In genomic region chr4:125703310-125703690, GRCm38 (mm10) we compare ENCODE assay signal across 8 mouse cellular contexts.
DNase-seq lines count a peak whose midpoint lies in the region; ATAC-seq and TF ChIP-seq lines count a peak whose summit lies in the region.

No protein-coding gene starts in this region.

- no peak for ATAC-seq in kidney, embryonic 15.5 days (replicated peaks; ENCODE audit: low FRiP score)
- ATAC-seq in forebrain, embryonic 12.5 days (ENCODE audit: low FRiP score) = peak; percentile 31; the same call in 1 of the 2 replicates
- ATAC-seq in hindbrain, embryonic 13.5 days (ENCODE audit: low FRiP score) = no peak
- ATAC-seq in limb, embryonic 14.5 days (ENCODE audit: low FRiP score, low read depth) = no peak

- no peak overlapping the region for H3K27ac ChIP-seq in kidney, embryonic 15.5 days
- no peak overlapping the region for H3K27ac ChIP-seq in forebrain, embryonic 12.5 days
- H3K27ac ChIP-seq in hindbrain, embryonic 13.5 days = peak overlapping the region; percentile 62
- H3K27ac ChIP-seq in limb, embryonic 14.5 days (replicated peaks; ENCODE audit: low read depth, low read length) = no peak overlapping the region
- H3K27ac ChIP-seq in small intestine, adult 2 months (ENCODE audit: insufficient read depth, low read depth, low read length) = no peak overlapping the region

- DNase-seq in kidney, adult 9 months = peak; percentile 14
- DNase-seq in adrenal gland, postnatal 10 days = peak; percentile 30
- DNase-seq in limb, embryonic 14.5 days (ENCODE audit: low spot score) = peak; percentile 35
- DNase-seq in right cerebral cortex, postnatal 14 days = no peak

- WGBS in kidney, embryonic 15.5 days = 36% methylated on average over 4 of the region's 4 CpGs
- 45% methylated on average over 4 of the region's 4 CpGs for WGBS in forebrain, embryonic 12.5 days
- WGBS in hindbrain, embryonic 13.5 days = 39% methylated on average over 4 of the region's 4 CpGs
- 36% methylated on average over 4 of the region's 4 CpGs for WGBS in limb, embryonic 14.5 days
- 25% methylated on average over 4 of the region's 4 CpGs for WGBS in small intestine, adult 2 months

- no peaks in the 10 kb centered on the region for H3K9me3 ChIP-seq in kidney, embryonic 15.5 days (replicated peaks)
- H3K9me3 ChIP-seq in forebrain, embryonic 12.5 days = no peaks in the 10 kb centered on the region
- no peaks in the 10 kb centered on the region for H3K9me3 ChIP-seq in hindbrain, embryonic 13.5 days
- no peaks in the 10 kb centered on the region for H3K9me3 ChIP-seq in limb, embryonic 14.5 days (ENCODE audit: control insufficient read depth, low read length)

- H3K27me3 ChIP-seq in kidney, embryonic 15.5 days = peaks cover 9% of the 10 kb centered on the region
- peaks cover 43% of the 10 kb centered on the region for H3K27me3 ChIP-seq in forebrain, embryonic 12.5 days
- peaks cover 24% of the 10 kb centered on the region for H3K27me3 ChIP-seq in hindbrain, embryonic 13.5 days
- no peaks in the 10 kb centered on the region for H3K27me3 ChIP-seq in limb, embryonic 14.5 days (ENCODE audit: control insufficient read depth, insufficient read depth, low read length)
- no peaks in the 10 kb centered on the region for H3K27me3 ChIP-seq in small intestine, adult 2 months (ENCODE audit: control insufficient read depth, insufficient read depth, low read length)

- no peak for TF ChIP-seq POLR2A in limb, embryonic 14.5 days (IDR thresholded peaks at IDR 0.05; ENCODE audit: borderline replicate concordance, extremely low read depth, insufficient read depth, insufficient read length)
- TF ChIP-seq POLR2A in small intestine, adult 2 months (IDR thresholded peaks at IDR 0.05; ENCODE audit: low read depth, low read length) = no peak

- no peak overlapping the region for H3K4me2 ChIP-seq in kidney, embryonic 15.5 days
- H3K4me2 ChIP-seq in forebrain, embryonic 12.5 days = no peak overlapping the region
- no peak overlapping the region for H3K4me2 ChIP-seq in hindbrain, embryonic 13.5 days
- no peak overlapping the region for H3K4me2 ChIP-seq in limb, embryonic 14.5 days (replicated peaks; ENCODE audit: low read depth, low read length, severe bottlenecking)

- H3K4me3 ChIP-seq in kidney, embryonic 15.5 days (replicated peaks) = no peak overlapping the region
- no peak overlapping the region for H3K4me3 ChIP-seq in forebrain, embryonic 12.5 days (replicated peaks)
- no peak overlapping the region for H3K4me3 ChIP-seq in hindbrain, embryonic 13.5 days
- no peak overlapping the region for H3K4me3 ChIP-seq in limb, embryonic 14.5 days (replicated peaks; ENCODE audit: low read length)
- H3K4me3 ChIP-seq in small intestine, adult 2 months (ENCODE audit: low read depth, low read length) = no peak overlapping the region

- no peaks in the 10 kb centered on the region for H3K36me3 ChIP-seq in kidney, embryonic 15.5 days
- H3K36me3 ChIP-seq in forebrain, embryonic 12.5 days (replicated peaks) = 0 out of 2 replicates have a peak, but pooled peaks cover 7% of the 10 kb centered on the region
- H3K36me3 ChIP-seq in hindbrain, embryonic 13.5 days = peaks cover 22% of the 10 kb centered on the region
- no peaks in the 10 kb centered on the region for H3K36me3 ChIP-seq in limb, embryonic 14.5 days (ENCODE audit: control insufficient read depth, insufficient read depth, low read length)
- H3K36me3 ChIP-seq in small intestine, adult 2 months (ENCODE audit: control insufficient read depth, insufficient read depth, low read length) = no peaks in the 10 kb centered on the region

- H3K4me1 ChIP-seq in kidney, embryonic 15.5 days = no peaks in the 10 kb centered on the region
- peaks cover 16% of the 10 kb centered on the region for H3K4me1 ChIP-seq in forebrain, embryonic 12.5 days
- H3K4me1 ChIP-seq in hindbrain, embryonic 13.5 days (replicated peaks) = peaks cover 37% of the 10 kb centered on the region
- H3K4me1 ChIP-seq in limb, embryonic 14.5 days (ENCODE audit: control insufficient read depth, insufficient read depth, low read length) = peaks cover 19% of the 10 kb centered on the region
- no peaks in the 10 kb centered on the region for H3K4me1 ChIP-seq in small intestine, adult 2 months (ENCODE audit: control insufficient read depth, insufficient read depth, insufficient read length, low read length)

- peak; percentile 44; the same call in 1 of the 2 replicates for TF ChIP-seq CTCF in small intestine, adult 2 months (IDR thresholded peaks at IDR 0.05; ENCODE audit: extremely low read depth, insufficient read length, insufficient replicate concordance, low read depth, low read length)

- H3K9ac ChIP-seq in kidney, embryonic 15.5 days = no peak overlapping the region
- H3K9ac ChIP-seq in forebrain, embryonic 12.5 days = no peak overlapping the region
- no peak overlapping the region for H3K9ac ChIP-seq in hindbrain, embryonic 13.5 days
- no peak overlapping the region for H3K9ac ChIP-seq in limb, embryonic 14.5 days (ENCODE audit: low read depth, low read length, severe bottlenecking)
